Mouse (Mus musculus) megakaryocyte-erythroid progenitor cell, adult 5-6 weeks (primary cell): Measurements from ENCODE around the gene Lrrc66. TPM values are rescaled to one million over a fixed set of nuclear protein-coding genes. Genes with fewer than 3 reads are reported as not detected.

Source experiments
- ATAC-seq: replicated peaks from 2 replicates; pipeline ENCODE4 v1.8.0; 2016; ENCODE audit warnings: mild to moderate bottlenecking, inconsistent platforms; ENCODE audit not compliant: severe bottlenecking, poor library complexity, low FRiP score, low TSS enrichment
- total RNA-seq, 2 experiments: library from RNA; stranded (forward) in 1 of 2; stranded (reverse) in 1 of 2; fragments of 200-1000, 215-1000 nt in 1 of 2; fragments of >200 nt in 1 of 2; fragmentation: Nextera tagmentation in 1 of 2; gene quantifications; 2 replicates each; pipeline ENCODE4 v1.2.3; 2014 to 2017

The Lrrc66 gene
- total RNA-seq, 2 experiments from 2014 or later = 0.68 to 21.4 TPM

DNA sequence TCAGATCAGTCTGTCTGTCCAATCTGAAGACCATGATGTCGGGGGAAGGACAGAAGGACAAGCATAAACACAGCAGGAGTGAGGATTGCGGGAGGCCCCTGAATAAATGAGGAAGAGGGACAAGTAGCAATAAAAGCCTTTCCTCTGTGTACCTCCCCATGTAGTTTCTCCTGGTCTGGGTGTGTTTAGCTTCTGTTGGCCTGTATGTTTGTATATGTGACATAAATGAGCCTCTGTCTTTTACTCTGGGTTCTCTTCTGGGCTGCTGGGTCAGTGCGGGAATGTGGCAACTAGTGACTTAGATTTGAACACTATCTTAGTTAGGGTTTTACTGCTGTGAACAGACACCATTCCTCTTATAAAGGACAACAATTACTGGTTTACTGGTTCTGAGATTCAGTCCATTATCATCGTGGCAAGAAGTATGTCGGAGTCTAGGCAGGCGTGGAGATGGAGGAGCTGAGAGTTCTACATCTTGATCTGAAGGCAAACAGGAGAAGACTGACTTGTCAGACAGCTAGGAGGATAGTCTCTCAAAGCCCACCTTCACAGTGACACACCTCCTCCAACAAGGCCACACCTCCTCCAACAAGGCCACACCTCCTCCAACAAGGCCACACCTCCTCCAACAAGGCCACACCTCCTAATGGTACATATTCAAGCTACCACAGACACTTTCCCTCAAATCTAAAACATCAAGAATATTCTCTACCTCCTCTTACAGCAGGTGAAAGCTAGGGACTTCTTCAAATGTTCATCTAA lies 60.8 kb downstream of the Lrrc66 start:
- no peak for ATAC-seq

DNA sequence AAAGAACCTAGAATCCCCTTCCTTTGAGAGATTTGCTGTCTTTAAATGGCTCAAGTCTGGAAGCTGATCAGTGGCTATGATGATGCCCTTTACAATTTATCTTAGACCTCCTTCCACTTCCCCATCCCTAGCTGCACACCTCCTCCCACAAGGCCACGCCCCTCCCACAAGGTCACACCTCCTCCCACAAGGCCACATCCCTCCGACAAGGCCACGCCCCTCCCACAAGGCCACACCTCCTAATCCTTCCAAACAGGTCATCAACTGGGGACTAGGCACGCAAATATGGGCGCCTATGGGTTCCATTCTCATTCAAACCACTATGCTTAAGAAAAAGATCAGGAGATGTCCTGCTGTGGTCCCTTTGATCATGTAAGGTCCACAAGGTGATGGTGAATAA lies 63.1 kb downstream of the Lrrc66 start:
- no peak for ATAC-seq

DNA sequence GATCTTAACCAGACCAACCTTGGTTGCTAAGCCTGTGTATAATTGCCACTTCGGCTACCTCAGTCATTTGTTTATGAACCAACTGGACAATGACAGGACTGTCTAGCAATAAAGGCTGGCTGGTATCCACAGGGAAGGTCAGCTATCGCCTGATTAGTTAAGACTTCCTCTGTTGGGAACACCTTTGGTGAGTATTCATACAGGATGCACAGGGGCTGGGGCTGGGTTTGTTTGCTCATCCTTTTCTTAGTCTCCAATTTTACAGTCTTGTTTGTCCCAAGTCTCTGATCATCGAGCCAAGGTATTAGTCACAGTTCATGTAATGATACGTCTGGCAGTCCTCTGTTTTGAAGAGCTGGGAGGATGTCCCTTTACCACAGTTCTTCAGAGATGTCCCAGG lies 65.4 kb downstream of the Lrrc66 start:
- no peak for ATAC-seq

DNA sequence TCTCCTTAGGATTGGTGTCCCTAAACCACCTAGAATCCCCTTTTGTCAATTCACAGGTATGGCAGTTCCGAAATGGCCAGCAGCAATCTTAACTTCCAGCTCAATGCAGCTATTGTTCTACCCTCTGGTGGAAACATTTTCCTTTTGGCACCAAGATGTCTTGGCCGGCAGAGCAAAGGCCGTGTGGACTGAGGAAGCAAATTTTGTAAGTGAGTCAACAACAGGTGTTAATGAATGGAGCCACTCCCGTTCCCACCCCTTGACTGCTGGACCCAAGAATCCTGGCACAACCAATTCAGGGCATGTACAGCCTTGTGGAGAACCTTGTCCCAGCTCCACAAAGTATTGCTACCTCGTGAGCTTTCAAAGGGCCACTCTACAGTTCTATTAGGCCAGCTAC lies 66.2 kb downstream of the Lrrc66 start:
- ATAC-seq = no peak

GRCm38 (mm10) chr5:73564038-73564437 lies 68.3 kb downstream of the Lrrc66 start:
- no peak for ATAC-seq

DNA sequence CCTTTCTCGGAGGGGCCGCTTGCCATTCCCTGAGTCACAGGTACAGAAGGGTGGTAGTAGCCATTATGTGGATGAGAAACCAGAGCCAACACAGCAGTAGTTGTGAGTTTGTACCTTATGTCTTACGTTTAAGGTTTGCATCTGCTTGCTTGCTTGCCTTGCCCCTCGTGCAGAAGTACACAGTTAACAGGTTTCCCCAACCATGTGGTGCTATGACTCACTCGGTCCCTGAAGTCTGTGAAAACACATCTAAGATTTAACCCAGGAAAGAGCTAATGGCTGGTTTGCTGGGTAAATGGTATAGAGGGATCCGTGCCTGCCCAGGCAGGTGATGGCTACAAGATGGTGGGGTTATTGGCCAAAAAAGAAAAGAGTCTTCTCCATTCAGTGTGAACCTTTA lies 73.6 kb downstream of the Lrrc66 start:
- ATAC-seq = no peak

DNA sequence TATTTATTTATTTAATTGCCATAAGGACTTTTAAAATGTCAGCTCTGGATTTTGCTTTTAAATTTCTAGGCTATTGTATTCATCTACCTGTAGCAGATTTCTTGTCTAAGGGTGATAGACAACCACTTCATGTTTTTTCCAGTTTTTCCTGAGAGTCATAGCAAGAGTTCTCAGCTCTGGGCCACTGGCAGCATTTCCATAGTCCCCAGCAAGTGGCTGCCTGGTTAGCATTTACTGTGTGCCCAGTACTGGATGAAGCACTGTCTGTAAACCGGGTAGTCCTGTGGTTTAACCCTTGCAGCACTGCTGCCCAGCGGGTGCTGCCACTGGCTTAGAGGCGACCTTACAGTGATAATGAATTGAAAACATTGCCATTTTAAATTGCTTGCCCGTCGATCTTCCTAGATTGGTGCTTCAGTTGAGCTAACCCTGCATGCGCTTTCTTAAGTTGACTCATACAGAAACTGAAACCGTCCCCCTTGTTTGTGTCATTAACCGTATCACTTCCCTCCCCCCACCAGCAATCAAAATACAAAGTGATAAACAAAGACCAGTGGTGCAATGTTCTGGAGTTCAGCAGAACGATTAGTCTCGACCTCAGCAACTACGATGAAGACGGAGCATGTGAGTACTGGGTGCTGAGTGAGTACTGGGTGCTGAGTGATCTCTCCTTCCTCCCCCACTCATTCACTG lies 75.4 kb downstream of the Lrrc66 start:
- no peak for ATAC-seq

Other genes with a start within 250 kb of the Lrrc66 start
- not detected in 2 replicates for gene Cwh43, start 226.5 kb downstream of the Lrrc66 start, total RNA-seq (2014; fragmentation: Nextera tagmentation)
- not detected in 2 replicates for gene Cwh43, start 226.5 kb downstream of the Lrrc66 start, total RNA-seq (2017)
- 8.2 and 9.3 TPM in 2 replicates for gene Dcun1d4, start 151.5 kb downstream of the Lrrc66 start, total RNA-seq (2014; fragmentation: Nextera tagmentation)
- gene Dcun1d4, start 151.5 kb downstream of the Lrrc66 start, total RNA-seq (2017) = 6.2 and 13.4 TPM in 2 replicates
- gene Sgcb, start 15.3 kb upstream of the Lrrc66 start, total RNA-seq (2014; fragmentation: Nextera tagmentation) = 2.5 and 4.7 TPM in 2 replicates
- gene Sgcb, start 15.3 kb upstream of the Lrrc66 start, total RNA-seq (2017) = 2.7 and 5.7 TPM in 2 replicates
- gene Spata18, start 18.9 kb upstream of the Lrrc66 start, total RNA-seq (2014; fragmentation: Nextera tagmentation) = not detected in 2 replicates
- gene Spata18, start 18.9 kb upstream of the Lrrc66 start, total RNA-seq (2017) = not detected in 2 replicates